In the genomic region with DNA sequence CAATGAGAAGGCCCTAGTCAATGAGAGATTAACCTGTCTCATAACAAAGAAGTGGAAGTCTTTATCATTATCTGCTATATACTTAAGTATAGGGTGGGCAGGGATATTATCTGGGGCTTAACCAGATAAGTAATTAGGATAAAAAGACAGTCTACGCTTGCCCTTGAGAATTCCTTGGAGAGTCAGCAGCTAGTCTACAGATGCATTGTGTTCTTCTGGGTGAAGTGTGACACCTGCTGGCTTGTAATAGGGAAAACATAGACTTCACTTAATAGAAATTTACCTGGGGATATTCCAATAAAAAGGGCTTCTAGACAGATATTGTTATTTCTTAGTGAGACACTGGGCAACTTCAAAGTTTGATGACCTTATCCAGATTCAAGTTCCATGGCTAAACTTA, we compare ENCODE assay signal across 10 mouse cellular contexts.
A peak's percentile ranks its signal among the peaks of the same experiment; 100 is the strongest.
DNase-seq lines count a peak whose midpoint lies in the region; ATAC-seq lines count a peak whose summit lies in the region.
"Had no signal": no experiment of that assay in that cellular context is flagged by ENCODE, and none has a peak within 500 bp of the region (broad histone marks: within the 10 kb centered on the region; RNA-seq: fewer than 3 reads in every experiment).

No protein-coding gene starts in this region.

- H3K27ac ChIP-seq in hindbrain, embryonic 15.5 days (replicated peaks) = no peak overlapping the region
- no peak overlapping the region for H3K27ac ChIP-seq in hindbrain, embryonic 11.5 days (ENCODE audit: low read depth, low read length)
- H3K27ac ChIP-seq: limb, embryonic 13.5 days had no signal

- no peak overlapping the region for H3K9ac ChIP-seq in hindbrain, embryonic 15.5 days
- no peak overlapping the region for H3K9ac ChIP-seq in hindbrain, embryonic 11.5 days (ENCODE audit: low read depth, low read length)
- H3K9ac ChIP-seq: limb, embryonic 13.5 days had no signal

- H3K4me2 ChIP-seq in hindbrain, embryonic 15.5 days = no peak overlapping the region
- no peak overlapping the region for H3K4me2 ChIP-seq in hindbrain, embryonic 11.5 days (replicated peaks; ENCODE audit: low read depth, low read length)
- H3K4me2 ChIP-seq: limb, embryonic 13.5 days had no signal

- H3K9me3 ChIP-seq in hindbrain, embryonic 15.5 days = no peaks in the 10 kb centered on the region
- H3K9me3 ChIP-seq in hindbrain, embryonic 11.5 days (ENCODE audit: control insufficient read depth, low read length) = no peaks in the 10 kb centered on the region
- H3K9me3 ChIP-seq: limb, embryonic 13.5 days; megakaryocyte, embryonic 14.5 days had no signal

- ATAC-seq in hindbrain, embryonic 15.5 days (ENCODE audit: low FRiP score, low read depth) = 0 out of 2 replicates have a peak, but pooled peaks have one; percentile 66
- ATAC-seq in hindbrain, embryonic 11.5 days (ENCODE audit: low FRiP score) = no peak

- H3K4me3 ChIP-seq in hindbrain, embryonic 15.5 days = no peak overlapping the region
- no peak overlapping the region for H3K4me3 ChIP-seq in hindbrain, embryonic 11.5 days (ENCODE audit: low read depth, low read length)
- H3K4me3 ChIP-seq: limb, embryonic 13.5 days; megakaryocyte, embryonic 14.5 days had no signal

- H3K36me3 ChIP-seq in hindbrain, embryonic 15.5 days = no peaks in the 10 kb centered on the region
- H3K36me3 ChIP-seq in hindbrain, embryonic 11.5 days (ENCODE audit: control insufficient read depth, insufficient read depth, low read length) = no peaks in the 10 kb centered on the region
- H3K36me3 ChIP-seq: limb, embryonic 13.5 days had no signal

- H3K4me1 ChIP-seq in hindbrain, embryonic 15.5 days (replicated peaks) = 0 out of 2 replicates have a peak, but pooled peaks cover 3% of the 10 kb centered on the region
- no peaks in the 10 kb centered on the region for H3K4me1 ChIP-seq in hindbrain, embryonic 11.5 days (replicated peaks; ENCODE audit: control insufficient read depth, insufficient read depth, low read length)
- H3K4me1 ChIP-seq: megakaryocyte, embryonic 14.5 days had no signal

- no peak for DNase-seq in hindbrain, embryonic 11.5 days (ENCODE audit: low spot score)
- peak; percentile 12 for DNase-seq in lung, postnatal 10 days
- DNase-seq in lung, postnatal 4 days = no peak
- DNase-seq in R1 (ENCODE audit: low read depth, low spot score) = peak; percentile 7
- DNase-seq in lung, postnatal 36 days = peak; percentile 15
- DNase-seq in gastrocnemius, adult 18-20 months (ENCODE audit: low spot score) = no peak
- DNase-seq: spleen, adult 18-20 months had no signal

- H3K27me3 ChIP-seq in hindbrain, embryonic 15.5 days = no peaks in the 10 kb centered on the region
- H3K27me3 ChIP-seq in hindbrain, embryonic 11.5 days (ENCODE audit: control insufficient read depth, insufficient read depth, low read length) = no peaks in the 10 kb centered on the region
- H3K27me3 ChIP-seq: limb, embryonic 13.5 days; megakaryocyte, embryonic 14.5 days had no signal

- 47% methylated on average over 1 of the region's 1 CpGs for WGBS in hindbrain, embryonic 15.5 days
- 82% methylated on average over 1 of the region's 1 CpGs for WGBS in hindbrain, embryonic 11.5 days

Comparison
In these comparisons a context has a peak if more than half of its experiments do, and no peak if none do; other contexts are left out.
1. DNase-seq: peak in lung, postnatal 10 days (single experiment), R1 (single experiment) and lung, postnatal 36 days (single experiment); none in hindbrain, embryonic 11.5 days (single experiment), lung, postnatal 4 days (0 of 2) and gastrocnemius, adult 18-20 months (single experiment).